Mouse (Mus musculus): ENCODE data around the gene Gm37240. TPM values are rescaled to one million over a fixed set of nuclear protein-coding genes. Genes with fewer than 3 reads are reported as not detected.

The Gm37240 gene
- polyA plus RNA-seq, 1 experiment from 2014 or later: 13.4 TPM

DNA sequence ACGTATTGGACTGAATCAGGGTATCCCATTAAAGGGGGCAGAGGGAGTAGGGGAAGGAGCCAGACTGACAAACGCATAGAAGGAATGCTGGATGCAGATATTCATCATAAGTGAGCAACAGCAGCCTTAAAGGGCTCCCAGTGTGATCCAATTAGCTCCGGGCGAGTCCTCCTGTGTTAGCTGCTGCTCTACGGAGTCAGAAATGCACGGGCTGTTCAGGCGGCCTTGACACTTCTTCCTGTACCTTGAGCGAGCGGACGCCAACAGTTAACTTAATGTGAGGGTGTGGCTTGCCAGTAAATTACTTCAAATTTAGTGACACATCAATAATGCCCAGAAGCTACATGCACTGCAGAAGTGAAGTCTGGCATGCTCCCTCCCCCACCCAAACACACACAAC, 1151.6 kb downstream of the Gm37240 start:
- Histone ChIP-seq H3K4me2 (ENCODE audit: low read depth, low read length) (no peak overlapping the region), H3K9me3 (ENCODE audit: control insufficient read depth, low read length) (no peaks in the 10 kb centered on the region), H3K4me3 (ENCODE audit: low read depth, low read length) (no peak overlapping the region), H3K36me3 (ENCODE audit: control insufficient read depth, insufficient read depth, low read length) (no peaks in the 10 kb centered on the region), H3K4me1 (ENCODE audit: control insufficient read depth, insufficient read depth, low read length) (peaks cover 5% of the 10 kb centered on the region; the same call in 1 of the 2 replicates), H3K9ac (ENCODE audit: low read depth, low read length) (no peak overlapping the region), H3K27me3 (replicated peaks; ENCODE audit: control insufficient read depth, insufficient read depth, low read length) (no peaks in the 10 kb centered on the region; the same call in 1 of the 2 replicates), H3K27ac (replicated peaks; ENCODE audit: low read depth, low read length) (no peak overlapping the region)
- ATAC-seq (ENCODE audit: low read depth) (no peak), DNase-seq (ENCODE audit: low spot score) (peak; percentile 9)
- 50% methylated on average over 10 of the region's 10 CpGs for whole genome bisulfite sequencing

DNA sequence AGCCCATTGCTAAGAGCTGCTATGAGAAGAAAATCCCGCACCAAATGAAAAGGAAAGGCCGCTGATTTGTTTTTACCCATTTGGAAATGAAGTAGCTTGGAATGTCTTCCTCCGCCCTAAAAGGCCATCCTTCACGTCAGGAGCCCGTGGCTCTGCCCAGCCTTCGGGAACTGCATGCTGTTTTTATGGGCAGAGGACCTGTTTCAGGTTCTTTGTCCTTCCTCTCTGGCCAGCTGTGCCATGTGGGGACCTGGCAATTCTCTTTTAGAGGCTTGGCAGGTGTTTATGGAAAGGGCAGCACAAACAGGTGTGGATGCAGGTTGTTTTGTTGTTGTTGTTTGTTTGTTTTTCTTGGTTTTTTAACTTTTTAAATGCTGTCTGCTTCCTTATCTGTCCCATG, 1154.8 kb downstream of the Gm37240 start:
- Histone ChIP-seq H3K4me2 (ENCODE audit: low read depth, low read length) (peak overlapping the region; percentile 56), H3K27me3 (replicated peaks; ENCODE audit: control insufficient read depth, insufficient read depth, low read length) (no peaks in the 10 kb centered on the region; the same call in 1 of the 2 replicates), H3K9me3 (ENCODE audit: control insufficient read depth, low read length) (no peaks in the 10 kb centered on the region), H3K4me1 (ENCODE audit: control insufficient read depth, insufficient read depth, low read length) (peaks cover 5% of the 10 kb centered on the region; the same call in 1 of the 2 replicates), H3K9ac (ENCODE audit: low read depth, low read length) (no peak overlapping the region), H3K27ac (replicated peaks; ENCODE audit: low read depth, low read length) (no peak overlapping the region), H3K36me3 (ENCODE audit: control insufficient read depth, insufficient read depth, low read length) (no peaks in the 10 kb centered on the region), H3K4me3 (ENCODE audit: low read depth, low read length) (peak overlapping the region; percentile 22)
- DNase-seq (ENCODE audit: low spot score) (no peak), ATAC-seq (ENCODE audit: low read depth) (no peak)
- 13% methylated on average over 6 of the region's 6 CpGs for WGBS

GRCm38 (mm10) chr3:84732016-84732502, 1155.3 kb downstream of the Gm37240 start:
- 2% methylated on average over 20 of the region's 20 CpGs for WGBS
- Histone ChIP-seq H3K9ac (ENCODE audit: low read depth, low read length) (peak overlapping the region; percentile 40; the same call in 1 of the 2 replicates), H3K4me3 (ENCODE audit: low read depth, low read length) (peak overlapping the region; percentile 22), H3K4me1 (ENCODE audit: control insufficient read depth, insufficient read depth, low read length) (peaks cover 5% of the 10 kb centered on the region; the same call in 1 of the 2 replicates), H3K9me3 (ENCODE audit: control insufficient read depth, low read length) (no peaks in the 10 kb centered on the region), H3K27ac (replicated peaks; ENCODE audit: low read depth, low read length) (no peak overlapping the region), H3K4me2 (ENCODE audit: low read depth, low read length) (peak overlapping the region; percentile 56), H3K27me3 (replicated peaks; ENCODE audit: control insufficient read depth, insufficient read depth, low read length) (no peaks in the 10 kb centered on the region; the same call in 1 of the 2 replicates), H3K36me3 (ENCODE audit: control insufficient read depth, insufficient read depth, low read length) (no peaks in the 10 kb centered on the region)
- ATAC-seq (ENCODE audit: low read depth) (no peak), DNase-seq (ENCODE audit: low spot score) (peak; percentile 7)

DNA sequence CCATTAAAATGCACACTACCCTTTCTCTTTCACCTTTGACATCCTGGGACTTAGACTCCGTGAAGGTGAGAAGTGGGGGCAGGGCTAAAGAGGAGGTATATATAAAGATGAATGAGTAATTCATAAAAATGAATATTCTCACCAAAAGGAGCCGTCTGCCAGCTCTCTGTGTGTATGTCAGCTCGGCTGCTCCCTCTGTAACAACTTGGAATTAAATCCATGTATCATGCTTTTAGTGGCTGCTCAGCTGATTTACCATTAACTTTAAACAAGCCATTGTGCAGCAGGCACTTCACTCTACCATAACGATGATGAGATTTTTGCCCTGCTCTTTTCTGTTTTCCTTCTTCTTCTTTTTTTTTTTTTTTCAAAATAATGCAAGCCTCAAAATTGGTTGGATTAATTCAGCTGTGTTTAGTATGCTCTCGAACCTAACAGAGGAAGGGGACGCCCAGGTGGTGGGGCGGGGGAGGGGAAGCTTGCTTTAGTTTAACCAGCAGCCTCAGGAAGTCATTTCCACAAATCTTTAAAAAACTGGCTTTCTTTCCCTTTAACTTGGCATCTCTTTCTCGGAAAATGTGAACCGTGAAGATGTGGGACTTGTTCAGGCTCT, 1155.8 kb downstream of the Gm37240 start:
- Histone ChIP-seq H3K9ac (ENCODE audit: low read depth, low read length) (peak overlapping the region; percentile 40; the same call in 1 of the 2 replicates), H3K36me3 (ENCODE audit: control insufficient read depth, insufficient read depth, low read length) (no peaks in the 10 kb centered on the region), H3K27ac (replicated peaks; ENCODE audit: low read depth, low read length) (no peak overlapping the region), H3K27me3 (replicated peaks; ENCODE audit: control insufficient read depth, insufficient read depth, low read length) (no peaks in the 10 kb centered on the region; the same call in 1 of the 2 replicates), H3K4me2 (ENCODE audit: low read depth, low read length) (peak overlapping the region; percentile 56), H3K4me3 (ENCODE audit: low read depth, low read length) (peak overlapping the region; percentile 22), H3K4me1 (ENCODE audit: control insufficient read depth, insufficient read depth, low read length) (peaks cover 5% of the 10 kb centered on the region; the same call in 1 of the 2 replicates), H3K9me3 (ENCODE audit: control insufficient read depth, low read length) (no peaks in the 10 kb centered on the region)
- DNase-seq (ENCODE audit: low spot score) (no peak), ATAC-seq (ENCODE audit: low read depth) (0 out of 2 replicates have a peak, but pooled peaks have one; percentile 26)
- WGBS: 17% methylated on average over 9 of the region's 9 CpGs

GRCm38 (mm10) chr3:84731003-84731402, 1156.3 kb downstream of the Gm37240 start:
- 0 out of 2 replicates have a peak overlapping the region, but pooled peaks have one; percentile 56 for H3K4me2 ChIP-seq (ENCODE audit: low read depth, low read length)
- DNase-seq (ENCODE audit: low spot score) (no peak), ATAC-seq (ENCODE audit: low read depth) (no peak)
- no peaks in the 10 kb centered on the region for H3K36me3 ChIP-seq (ENCODE audit: control insufficient read depth, insufficient read depth, low read length)
- H3K4me1 ChIP-seq (ENCODE audit: control insufficient read depth, insufficient read depth, low read length): peaks cover 5% of the 10 kb centered on the region; the same call in 1 of the 2 replicates
- no peak overlapping the region for H3K9ac ChIP-seq (ENCODE audit: low read depth, low read length)
- H3K27ac ChIP-seq (replicated peaks; ENCODE audit: low read depth, low read length): no peak overlapping the region
- WGBS: 39% methylated on average over 5 of the region's 5 CpGs
- no peak overlapping the region for H3K4me3 ChIP-seq (ENCODE audit: low read depth, low read length)
- no peaks in the 10 kb centered on the region; the same call in 1 of the 2 replicates for H3K27me3 ChIP-seq (replicated peaks; ENCODE audit: control insufficient read depth, insufficient read depth, low read length)
- no peaks in the 10 kb centered on the region for H3K9me3 ChIP-seq (ENCODE audit: control insufficient read depth, low read length)

- Histone ChIP-seq H3K27me3 (replicated peaks; ENCODE audit: control insufficient read depth, insufficient read depth, low read length) (no peaks in the 10 kb centered on the region; the same call in 1 of the 2 replicates), H3K4me2 (ENCODE audit: low read depth, low read length) (no peak overlapping the region), H3K27ac (replicated peaks; ENCODE audit: low read depth, low read length) (no peak overlapping the region), H3K9me3 (ENCODE audit: control insufficient read depth, low read length) (no peaks in the 10 kb centered on the region), H3K4me3 (ENCODE audit: low read depth, low read length) (no peak overlapping the region), H3K4me1 (ENCODE audit: control insufficient read depth, insufficient read depth, low read length) (peaks cover 5% of the 10 kb centered on the region; the same call in 1 of the 2 replicates), H3K36me3 (ENCODE audit: control insufficient read depth, insufficient read depth, low read length) (no peaks in the 10 kb centered on the region), H3K9ac (ENCODE audit: low read depth, low read length) (no peak overlapping the region)
- WGBS: 82% methylated on average over 6 of the region's 6 CpGs
- ATAC-seq (ENCODE audit: low read depth) (no peak), DNase-seq (ENCODE audit: low spot score) (no peak)
Observed at GRCm38 (mm10) chr3:84729806-84730205, 1157.5 kb downstream of the Gm37240 start.

DNA sequence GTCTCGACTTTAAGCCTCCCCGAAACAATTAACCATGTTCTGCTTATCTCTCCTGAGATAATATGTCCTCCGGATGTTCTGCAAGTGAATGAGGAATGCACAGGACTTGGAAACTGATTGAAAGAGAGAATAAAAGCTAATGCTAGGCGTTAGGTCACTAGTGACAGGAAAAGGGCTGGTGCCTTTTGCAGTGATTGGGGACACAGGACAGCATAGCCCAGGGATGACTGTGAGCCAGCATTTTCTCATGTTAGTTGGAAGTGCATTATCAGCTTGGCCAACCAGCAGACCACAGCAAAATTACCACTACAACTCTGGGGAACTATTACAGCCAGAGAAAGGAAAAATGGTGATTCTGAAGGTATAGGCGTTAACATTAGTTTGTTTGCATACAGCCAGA, 1163.3 kb downstream of the Gm37240 start:
- WGBS: 71% methylated on average over 5 of the region's 5 CpGs
- ATAC-seq (ENCODE audit: low read depth) (no peak), DNase-seq (ENCODE audit: low spot score) (no peak)

GRCm38 (mm10) chr3:84722680-84723079, 1164.6 kb downstream of the Gm37240 start:
- Histone ChIP-seq H3K4me3 (ENCODE audit: low read depth, low read length) (no peak overlapping the region), H3K27me3 (replicated peaks; ENCODE audit: control insufficient read depth, insufficient read depth, low read length) (no peaks in the 10 kb centered on the region), H3K4me2 (ENCODE audit: low read depth, low read length) (no peak overlapping the region), H3K4me1 (ENCODE audit: control insufficient read depth, insufficient read depth, low read length) (no peaks in the 10 kb centered on the region), H3K9me3 (ENCODE audit: control insufficient read depth, low read length) (no peaks in the 10 kb centered on the region; the same call in 1 of the 2 replicates), H3K27ac (replicated peaks; ENCODE audit: low read depth, low read length) (no peak overlapping the region), H3K36me3 (ENCODE audit: control insufficient read depth, insufficient read depth, low read length) (no peaks in the 10 kb centered on the region), H3K9ac (ENCODE audit: low read depth, low read length) (no peak overlapping the region)
- ATAC-seq (ENCODE audit: low read depth) (no peak), DNase-seq (ENCODE audit: low spot score) (no peak)
- 86% methylated on average over 4 of the region's 4 CpGs for WGBS

More for the DNA sequence above, 1163.3 kb downstream of the Gm37240 start:
- Histone ChIP-seq H3K9ac (ENCODE audit: low read depth, low read length) (no peak overlapping the region), H3K27me3 (replicated peaks; ENCODE audit: control insufficient read depth, insufficient read depth, low read length) (no peaks in the 10 kb centered on the region), H3K4me2 (ENCODE audit: low read depth, low read length) (no peak overlapping the region), H3K4me3 (ENCODE audit: low read depth, low read length) (no peak overlapping the region), H3K36me3 (ENCODE audit: control insufficient read depth, insufficient read depth, low read length) (no peaks in the 10 kb centered on the region), H3K9me3 (ENCODE audit: control insufficient read depth, low read length) (no peaks in the 10 kb centered on the region; the same call in 1 of the 2 replicates), H3K4me1 (ENCODE audit: control insufficient read depth, insufficient read depth, low read length) (no peaks in the 10 kb centered on the region), H3K27ac (replicated peaks; ENCODE audit: low read depth, low read length) (no peak overlapping the region)
